Mouse (Mus musculus): ENCODE data around the gene Csnk1e. TPM values are rescaled to one million over a fixed set of nuclear protein-coding genes. Genes with fewer than 3 reads are reported as not detected.
A peak's percentile ranks its signal among the peaks of the same experiment; 100 is the strongest.

Gene Csnk1e
- polyA plus RNA-seq, 1 experiment = 25.8 TPM

DNA sequence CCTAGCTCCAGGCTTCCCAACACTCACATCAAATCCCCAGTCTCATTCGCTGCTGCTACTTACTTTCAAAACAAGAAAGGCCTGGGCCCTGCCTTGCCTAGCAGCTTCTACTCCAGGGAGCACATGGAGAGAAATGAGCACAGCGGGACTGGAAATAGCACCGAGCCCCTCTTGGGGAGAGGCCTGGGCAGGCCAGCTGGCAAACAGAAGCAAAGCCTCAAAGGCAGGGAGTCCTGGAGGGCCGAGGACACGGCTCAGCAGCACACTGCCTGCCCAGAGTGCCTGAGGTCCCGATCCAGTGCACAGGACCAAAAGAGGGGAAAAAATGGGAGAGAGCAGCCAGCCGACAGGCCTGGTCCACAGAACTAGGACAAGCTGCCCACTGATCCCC lies 54.4 kb downstream of the Csnk1e start:
- no peak for DNase-seq (ENCODE audit: low read depth, low spot score)
- WGBS = 68% methylated on average over 7 of the region's 7 CpGs

DNA sequence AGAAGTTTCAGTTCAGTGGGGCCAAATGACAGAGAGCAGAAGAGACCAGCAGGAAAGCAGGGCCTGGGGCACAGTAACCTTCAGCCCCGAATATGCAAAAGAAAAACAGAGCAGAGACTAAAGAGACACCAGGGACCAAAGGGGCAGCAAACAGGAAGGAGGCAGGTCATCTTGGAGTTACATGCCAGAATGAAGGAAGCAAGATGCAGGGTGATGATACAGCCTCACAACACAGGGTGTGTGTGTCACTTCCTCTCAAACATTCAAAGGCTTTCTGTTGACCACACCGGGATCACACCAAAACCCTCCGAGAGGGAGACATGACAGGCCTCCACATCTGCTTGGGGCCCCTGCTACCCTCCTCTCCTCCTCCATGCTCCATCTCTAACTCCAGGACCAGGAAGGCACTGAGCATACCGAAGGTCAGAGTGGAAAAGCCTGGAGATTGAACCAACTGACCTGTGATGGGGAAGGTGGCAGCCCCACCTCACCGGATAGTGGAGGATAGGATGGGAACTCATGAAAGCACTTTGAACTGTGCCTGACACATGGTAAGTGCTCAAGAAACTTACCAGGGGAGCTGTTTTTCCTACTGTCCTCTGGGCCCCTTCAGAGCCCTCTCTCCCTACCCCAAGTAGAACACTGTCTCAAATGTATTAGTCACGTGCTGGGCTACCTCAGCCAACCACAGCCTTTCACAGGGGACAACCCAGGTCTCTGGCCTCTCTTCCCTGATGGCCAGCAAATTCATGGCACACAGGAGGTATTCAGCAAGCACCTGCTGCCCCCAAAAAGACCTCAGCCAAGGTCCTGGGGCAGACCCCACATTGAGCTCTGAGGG lies 55.0 kb downstream of the Csnk1e start:
- 61% methylated on average over 6 of the region's 6 CpGs for WGBS
- DNase-seq (ENCODE audit: low read depth, low spot score) = no peak

DNA sequence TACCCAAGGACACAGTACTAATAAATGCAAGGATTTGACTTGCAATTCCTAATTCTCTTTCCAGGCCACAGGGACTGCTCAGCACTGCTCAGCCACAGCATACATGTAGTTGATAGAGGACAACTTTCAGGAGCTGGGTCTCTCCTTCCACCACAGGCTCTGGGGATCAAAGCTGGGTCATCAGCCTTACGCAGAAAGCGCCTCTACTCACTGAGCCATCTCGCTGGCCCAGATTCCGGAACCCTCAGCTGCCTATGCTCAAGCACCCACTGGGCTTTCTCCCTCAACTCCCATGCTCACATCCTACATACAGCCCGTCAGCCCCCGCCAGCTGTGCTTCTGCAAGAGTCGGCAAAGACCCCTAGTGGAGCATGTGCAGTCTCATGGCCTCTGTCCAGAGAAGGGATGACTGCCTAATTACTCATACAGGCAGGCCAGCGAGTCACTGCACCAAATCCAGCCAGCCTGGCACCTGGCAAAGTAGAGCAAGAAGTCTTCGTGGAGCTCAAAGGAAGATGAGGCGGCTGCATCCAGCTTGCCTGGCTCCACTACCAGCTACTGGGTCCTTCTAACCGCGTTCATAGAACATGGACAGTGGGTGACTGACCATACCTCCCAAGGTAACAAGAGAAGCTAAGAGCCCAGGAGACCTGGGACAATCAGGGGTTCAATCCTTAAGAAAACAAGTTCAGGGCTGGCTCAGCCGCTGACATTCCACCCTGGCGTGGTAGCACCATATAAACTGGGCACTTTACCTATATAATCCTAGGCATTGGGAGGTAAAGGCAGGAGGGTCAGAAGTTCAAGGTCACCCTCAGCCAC lies 55.9 kb downstream of the Csnk1e start:
- WGBS = 73% methylated on average over 14 of the region's 14 CpGs
- no peak for DNase-seq (ENCODE audit: low read depth, low spot score)

DNA sequence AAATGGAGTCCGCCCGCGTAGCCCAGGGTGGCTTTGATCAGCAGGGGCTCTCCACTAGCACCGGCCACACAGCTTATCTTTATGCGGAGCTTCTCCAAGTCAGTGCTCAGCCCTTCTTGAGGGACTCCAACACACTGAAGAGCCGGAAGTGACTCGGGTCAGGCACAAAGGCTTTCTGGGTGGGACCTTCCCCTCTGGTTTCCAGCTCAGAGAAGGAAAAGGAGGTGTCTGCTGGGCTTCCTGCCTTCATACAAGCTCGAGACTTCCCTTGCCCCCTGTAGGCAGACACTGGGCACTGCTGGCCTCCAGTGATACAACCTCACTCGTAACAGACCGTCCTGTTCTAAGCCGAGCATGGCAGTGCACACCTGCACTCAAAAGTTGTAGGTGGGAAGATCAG lies 58.6 kb downstream of the Csnk1e start:
- no peak for DNase-seq (ENCODE audit: low read depth, low spot score)

DNA sequence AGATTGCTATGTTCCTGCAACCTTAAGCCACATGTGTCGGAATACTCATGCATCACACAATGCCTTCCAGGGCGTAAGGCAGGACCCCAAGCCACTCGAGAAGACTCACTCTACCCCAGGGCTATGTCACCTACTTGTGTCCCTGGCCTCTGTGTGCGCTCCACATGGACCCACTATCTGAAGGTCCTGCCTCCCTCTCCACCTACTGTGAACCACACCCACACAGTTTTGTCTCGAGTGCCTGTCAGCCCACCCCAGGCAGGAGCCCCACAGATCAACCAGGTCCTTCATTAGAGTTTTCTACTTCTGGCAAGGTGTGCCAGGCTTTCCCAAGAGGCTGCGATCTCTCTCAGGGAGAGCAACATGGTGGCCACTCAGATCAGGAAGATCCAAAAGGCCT lies 60.1 kb downstream of the Csnk1e start:
- 75% methylated on average over 6 of the region's 6 CpGs for WGBS
- DNase-seq (ENCODE audit: low read depth, low spot score) = no peak

More for the DNA sequence above, 58.6 kb downstream of the Csnk1e start:
- WGBS = 72% methylated on average over 11 of the region's 11 CpGs

DNA sequence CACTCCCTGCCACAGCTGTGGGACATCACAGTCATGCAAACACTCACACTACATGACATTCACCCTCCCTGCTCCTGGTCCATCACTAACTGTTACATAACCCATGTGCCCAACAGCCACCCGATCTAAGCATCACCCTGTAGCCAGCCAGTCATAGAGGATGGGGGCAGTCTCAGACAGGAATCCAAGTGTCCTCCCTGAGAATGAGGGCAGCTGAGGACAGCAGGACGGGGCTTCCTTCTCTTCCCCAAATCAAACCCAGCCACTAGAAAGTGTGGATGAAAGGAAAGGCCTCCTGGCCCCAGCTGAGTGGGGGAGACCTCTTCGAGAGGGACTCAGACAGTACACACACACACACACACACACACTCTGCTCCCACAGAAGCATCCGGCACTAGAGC lies 60.5 kb downstream of the Csnk1e start:
- no peak for DNase-seq (ENCODE audit: low read depth, low spot score)
- 63% methylated on average over 4 of the region's 4 CpGs for WGBS

DNA sequence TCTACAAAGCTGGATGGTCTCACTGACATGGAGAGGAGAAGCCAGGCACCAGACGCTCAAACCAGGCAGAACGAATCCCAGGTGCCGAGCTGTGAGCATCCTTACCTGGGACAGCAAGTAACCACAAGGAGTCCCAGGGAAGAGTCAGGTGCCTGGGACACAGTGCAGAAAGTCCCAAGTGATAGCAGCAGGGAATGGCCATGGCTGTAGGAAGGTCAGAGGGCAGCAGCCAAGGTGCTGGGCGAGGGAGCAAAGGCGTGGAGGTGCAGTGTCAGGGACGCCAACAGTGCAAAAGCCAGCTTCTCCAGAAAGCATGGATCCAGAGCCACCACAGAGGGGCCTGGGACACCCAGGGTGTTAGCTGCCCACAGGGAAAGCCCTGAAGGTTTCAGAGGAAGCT lies 62.3 kb downstream of the Csnk1e start:
- DNase-seq (ENCODE audit: low read depth, low spot score) = no peak
- 94% methylated on average over 6 of the region's 6 CpGs for WGBS

DNA sequence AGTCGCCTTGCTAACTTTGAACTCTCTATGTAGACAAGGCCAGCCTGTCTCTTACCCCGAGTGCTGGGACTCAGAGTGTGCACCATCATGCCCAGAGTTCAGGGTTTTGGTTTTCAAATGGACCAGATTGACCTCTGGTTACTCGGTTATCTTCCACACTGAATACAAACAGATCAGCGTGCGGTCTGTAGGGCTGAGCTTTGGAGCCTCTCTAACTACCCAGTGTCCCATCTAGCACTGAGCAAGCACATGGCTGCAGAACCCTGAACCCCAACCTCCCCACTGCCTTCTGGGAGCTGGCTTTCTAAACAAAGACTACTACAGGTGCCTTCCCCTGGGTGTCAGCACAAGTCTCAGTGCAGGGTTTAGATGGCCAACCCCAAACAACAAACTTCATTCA lies 62.8 kb downstream of the Csnk1e start:
- DNase-seq (ENCODE audit: low read depth, low spot score) = no peak
- 81% methylated on average over 5 of the region's 5 CpGs for WGBS

DNA sequence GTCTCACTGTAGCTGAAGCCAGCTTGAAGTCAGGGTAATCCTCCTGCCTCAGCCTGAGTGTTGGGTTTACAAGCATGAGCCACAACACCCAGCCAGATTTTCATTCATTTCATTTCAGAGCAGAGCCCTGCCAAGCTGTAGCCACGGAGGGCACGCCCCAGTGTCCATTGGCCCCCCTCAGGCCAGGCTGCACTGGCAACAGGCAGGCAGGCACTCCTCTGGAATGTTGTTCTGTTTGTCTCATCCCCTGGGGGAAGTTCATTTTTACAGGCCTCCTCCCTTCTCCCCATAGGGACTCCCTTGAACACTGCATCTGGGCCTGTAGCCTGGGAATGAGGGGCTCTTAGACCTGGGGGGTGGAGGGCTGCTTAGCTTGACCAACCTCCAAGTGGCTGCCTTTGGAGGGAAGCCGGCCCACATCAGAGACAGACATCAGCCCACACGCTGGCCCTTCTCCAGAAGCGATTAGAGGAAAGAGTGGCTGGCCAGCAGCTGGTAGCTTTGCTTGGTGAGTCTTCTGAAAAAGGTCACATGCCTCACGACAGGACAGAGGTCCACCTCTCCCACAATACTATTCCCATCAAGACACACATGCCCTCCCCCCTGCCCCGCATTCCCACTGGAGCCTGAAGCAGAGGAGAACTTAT lies 63.8 kb downstream of the Csnk1e start:
- no peak for DNase-seq (ENCODE audit: low read depth, low spot score)

DNA sequence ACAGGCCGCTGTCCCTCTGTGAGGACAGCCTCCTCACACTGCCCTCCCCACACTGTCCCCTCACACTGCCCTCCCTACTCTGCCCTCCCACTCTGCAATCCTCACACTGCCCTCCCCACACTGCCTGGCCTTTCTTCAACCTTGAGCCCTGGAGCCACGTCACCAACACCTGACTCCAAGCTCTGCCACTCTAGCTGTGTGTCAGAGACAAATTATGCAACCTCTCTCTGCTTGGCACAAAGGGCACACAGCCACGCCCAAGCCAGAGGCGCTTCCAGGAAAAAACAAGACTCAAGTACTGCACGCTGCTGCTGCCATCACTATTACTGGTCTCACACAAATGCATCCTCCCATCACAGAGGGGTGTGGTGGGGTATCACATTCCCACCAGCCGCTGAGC lies 64.9 kb downstream of the Csnk1e start:
- DNase-seq (ENCODE audit: low read depth, low spot score) = peak; percentile 64
- 37% methylated on average over 6 of the region's 6 CpGs for WGBS

More for the DNA sequence above, 63.8 kb downstream of the Csnk1e start:
- 31% methylated on average over 7 of the region's 7 CpGs for WGBS

DNA sequence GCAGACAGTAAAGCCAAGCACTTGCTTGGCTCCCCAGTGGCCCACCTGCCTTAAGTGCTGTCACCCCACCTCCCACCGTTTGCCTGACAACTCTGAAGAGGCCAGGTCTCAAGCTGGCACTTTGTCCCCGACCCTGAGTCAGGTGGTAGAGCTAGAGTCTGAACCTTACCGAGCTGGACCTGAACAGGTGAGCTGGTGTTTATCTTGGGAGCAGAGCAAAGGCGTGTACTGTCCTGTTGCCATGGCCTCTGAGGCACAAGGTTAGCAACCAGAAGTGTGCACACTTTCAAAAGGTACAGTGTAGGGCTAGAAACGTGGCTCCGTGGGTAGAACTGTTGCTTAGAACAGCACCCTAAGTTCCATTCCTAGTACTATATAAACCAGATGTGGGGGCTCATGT lies 67.2 kb downstream of the Csnk1e start:
- DNase-seq (ENCODE audit: low read depth, low spot score) = no peak
- WGBS = 33% methylated on average over 6 of the region's 6 CpGs

DNA sequence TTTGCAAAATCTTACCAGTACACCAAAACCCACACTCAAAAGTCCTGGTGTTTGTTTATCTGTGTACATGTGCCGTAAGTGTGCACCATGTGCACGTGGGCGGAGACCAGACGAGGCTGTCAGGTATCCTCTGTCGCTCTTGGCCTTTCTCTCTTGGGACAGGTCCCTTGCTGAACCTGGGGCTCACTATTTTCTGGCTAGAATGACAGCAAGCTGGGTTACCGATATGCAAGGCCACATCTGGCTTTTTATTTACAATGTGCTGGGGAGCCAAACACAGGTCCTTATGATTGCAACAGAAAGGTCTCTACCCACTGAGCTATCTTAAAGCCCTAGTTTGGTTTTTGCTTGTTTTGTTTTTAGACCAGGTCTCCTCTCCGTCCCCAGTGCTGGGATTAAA lies 67.8 kb downstream of the Csnk1e start:
- DNase-seq (ENCODE audit: low read depth, low spot score) = no peak
- WGBS = 77% methylated on average over 7 of the region's 7 CpGs

DNA sequence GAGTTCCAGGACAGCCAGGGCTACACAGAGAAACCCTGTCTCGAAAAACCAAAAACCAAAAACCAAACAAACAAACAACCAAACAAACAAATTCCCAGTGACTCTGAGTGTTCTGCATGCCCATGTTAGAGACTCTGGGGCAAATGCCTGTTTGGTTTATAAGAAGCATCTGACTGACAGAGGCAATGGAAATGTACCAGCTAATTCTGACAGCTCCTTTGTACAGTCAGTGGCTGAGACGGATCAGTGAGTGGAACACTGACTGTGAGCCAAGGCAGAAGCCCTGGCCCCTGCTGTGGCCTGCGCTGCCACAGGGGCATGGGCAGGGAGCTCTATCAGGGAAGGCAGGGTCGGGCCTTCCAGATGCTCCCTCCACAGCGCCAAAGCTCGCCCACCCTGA lies 68.3 kb downstream of the Csnk1e start:
- WGBS = 83% methylated on average over 6 of the region's 6 CpGs

DNA sequence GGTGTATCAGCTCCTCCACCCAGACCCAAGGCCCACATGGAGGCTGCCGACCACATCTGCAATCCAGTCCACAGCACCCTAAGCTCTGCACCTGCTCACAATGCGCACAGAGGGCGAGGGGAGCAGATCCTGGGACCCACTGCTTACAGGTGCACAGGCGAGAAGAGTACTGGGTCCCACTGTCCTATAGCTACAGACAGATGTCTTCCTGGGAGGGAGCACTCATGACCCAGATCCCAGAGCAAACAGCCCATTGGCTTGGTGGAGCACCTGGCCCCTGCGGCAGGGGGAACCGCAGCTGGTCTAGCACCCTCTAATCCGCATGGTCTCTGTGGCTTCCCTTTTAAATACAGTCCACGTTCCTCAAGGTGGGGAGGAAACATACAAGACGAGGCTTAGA lies 73.7 kb downstream of the Csnk1e start:
- 83% methylated on average over 9 of the region's 9 CpGs for WGBS
- no peak for DNase-seq (ENCODE audit: low read depth, low spot score)

More for the DNA sequence above, 68.3 kb downstream of the Csnk1e start:
- no peak for DNase-seq (ENCODE audit: low read depth, low spot score)

DNA sequence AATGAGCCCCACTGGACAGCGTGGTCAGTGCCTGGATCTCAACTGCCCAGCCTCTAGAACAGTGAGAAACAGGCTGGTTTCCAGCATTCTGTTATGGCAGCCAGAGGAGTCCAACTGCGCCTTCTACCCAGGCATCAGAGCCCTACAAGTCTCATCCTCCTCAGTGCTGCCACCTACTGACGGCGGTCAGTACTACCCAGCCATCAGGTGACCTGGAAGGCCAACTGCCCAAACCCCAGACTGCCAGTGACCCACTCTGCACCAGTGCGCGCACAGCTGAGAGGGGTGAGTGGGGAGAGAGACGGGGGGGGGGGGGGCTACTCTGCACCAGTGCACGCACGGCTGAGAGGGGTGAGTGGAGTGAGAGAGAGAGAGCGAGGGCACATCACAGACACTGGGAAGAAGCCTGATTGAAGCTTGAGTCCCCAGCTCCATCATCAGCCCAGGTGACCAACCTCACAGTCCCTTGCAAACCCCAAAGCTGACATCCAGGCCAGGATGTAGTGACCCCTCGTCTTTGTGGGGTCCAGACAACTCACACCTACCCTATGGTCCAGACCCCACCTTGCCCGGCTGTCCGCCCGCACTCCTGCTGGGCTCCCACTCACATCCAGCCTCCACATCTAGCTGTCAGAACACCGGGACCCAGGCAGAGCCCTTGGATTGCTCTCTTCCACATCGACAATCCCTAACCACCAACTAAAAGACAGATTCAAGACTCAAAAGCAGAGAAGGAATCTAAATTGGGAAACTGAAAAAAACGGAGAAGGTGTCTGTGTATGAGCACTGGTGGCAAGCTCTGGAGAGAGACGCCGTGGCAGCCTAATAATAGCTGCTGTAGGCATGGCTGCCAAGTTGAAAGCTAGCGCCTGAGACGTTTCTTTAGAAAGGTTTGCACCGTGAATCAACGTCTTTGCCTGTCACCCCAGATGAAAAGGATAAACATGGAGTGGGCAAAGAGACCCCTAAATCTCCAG lies 74.6 kb downstream of the Csnk1e start:
- WGBS = 49% methylated on average over 22 of the region's 23 CpGs
- DNase-seq (ENCODE audit: low read depth, low spot score) = peak; percentile 65

DNA sequence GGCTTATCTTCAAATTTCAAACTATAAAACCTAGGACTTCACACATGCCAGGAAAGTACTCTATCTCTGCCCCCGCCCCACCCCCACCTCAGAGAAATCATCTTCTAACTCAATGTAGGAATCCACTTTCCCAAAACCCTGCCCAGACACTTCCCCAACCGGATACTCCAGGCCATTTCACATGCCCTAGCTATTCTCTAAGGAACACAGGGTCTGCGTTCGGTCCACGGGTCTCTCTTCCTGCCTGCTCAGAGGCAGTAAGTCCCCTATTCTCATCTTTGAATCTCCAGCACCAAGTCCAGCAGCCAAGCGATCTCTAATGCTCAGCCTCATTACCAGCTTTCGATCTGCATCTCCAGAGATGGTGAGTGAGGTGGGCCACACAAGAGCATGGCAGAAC lies 75.7 kb downstream of the Csnk1e start:
- no peak for DNase-seq (ENCODE audit: low read depth, low spot score)
- 89% methylated on average over 7 of the region's 7 CpGs for WGBS

DNA sequence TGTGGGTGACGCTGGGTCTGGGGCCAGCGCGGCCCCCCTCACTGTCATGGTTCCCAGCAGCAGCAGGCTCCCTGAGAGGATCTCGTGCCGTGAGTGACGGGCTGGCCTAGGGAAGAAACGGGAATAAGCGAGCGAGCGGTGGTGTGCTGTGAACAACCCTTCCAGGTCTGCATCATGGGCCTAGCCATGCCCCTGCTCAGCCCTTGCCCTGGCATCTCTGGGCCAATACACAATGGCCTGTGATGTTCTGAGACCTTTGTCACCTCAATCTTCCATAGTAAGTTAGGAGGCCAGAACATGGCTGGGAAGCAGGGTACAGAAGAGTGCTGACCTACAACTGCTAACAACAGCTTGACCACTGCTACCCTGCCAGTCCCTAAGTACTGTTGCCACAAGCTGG lies 76.8 kb downstream of the Csnk1e start:
- no peak for DNase-seq (ENCODE audit: low read depth, low spot score)
- 96% methylated on average over 10 of the region's 10 CpGs for WGBS

DNA sequence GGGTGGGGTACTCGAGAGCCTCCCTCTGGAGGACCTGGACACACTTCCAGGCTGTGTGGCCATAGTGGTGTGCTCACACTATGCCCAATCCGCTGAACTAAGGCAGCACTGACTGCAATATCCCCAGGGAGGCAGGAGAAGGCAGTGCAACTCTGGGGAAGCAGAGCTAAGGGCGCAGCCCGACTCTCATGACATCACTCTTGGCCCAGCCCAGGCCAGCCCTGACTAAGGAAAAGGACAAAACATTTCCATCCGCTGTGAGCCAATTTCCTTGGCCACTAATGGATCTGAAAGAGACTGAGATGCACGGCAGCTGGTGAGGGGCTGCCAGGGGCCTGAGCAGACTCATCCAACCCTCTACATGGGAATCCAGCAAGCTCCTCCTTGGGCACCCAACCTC lies 77.7 kb downstream of the Csnk1e start:
- 63% methylated on average over 6 of the region's 6 CpGs for WGBS
- DNase-seq (ENCODE audit: low read depth, low spot score) = no peak

DNA sequence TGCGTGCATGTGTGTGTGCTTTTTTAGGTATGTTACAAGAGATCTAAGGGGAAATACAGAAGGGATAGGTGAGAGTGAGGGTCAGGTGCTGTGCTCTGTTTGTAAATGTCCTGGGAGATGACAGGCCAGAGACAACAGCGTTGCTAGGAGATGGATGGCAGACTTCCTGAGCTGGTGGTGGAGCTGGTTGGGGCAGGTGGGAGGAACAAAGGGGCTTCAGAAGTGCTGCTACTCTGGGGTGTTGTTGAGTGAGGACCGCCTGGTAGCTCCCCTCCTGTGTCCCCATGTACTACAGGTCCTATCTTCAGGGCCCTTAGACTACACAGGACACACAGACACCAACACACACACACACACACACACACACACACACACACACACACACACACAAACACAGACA lies 80.6 kb downstream of the Csnk1e start:
- WGBS = 77% methylated on average over 3 of the region's 3 CpGs

More for the DNA sequence above, 80.6 kb downstream of the Csnk1e start:
- DNase-seq (ENCODE audit: low read depth, low spot score) = no peak
